Mouse (Mus musculus) CD4-positive, CD25-positive, alpha-beta regulatory T cell, adult 2 months (primary cell): ENCODE data around the gene Hnrnpab.

Experiments used
- DNase-seq: peaks from one replicate; pipeline ENCODE4 v3.0.0-alpha.2; 2012; ENCODE audit warnings: low read depth, low spot score

Hnrnpab gene

GRCm38 (mm10) chr11:51565951-51566350 lies 40.7 kb downstream of the Hnrnpab start:
- DNase-seq, result peak; percentile 46

GRCm38 (mm10) chr11:51565062-51565461 lies 41.6 kb downstream of the Hnrnpab start:
- DNase-seq, result no peak

- no peak for DNase-seq
Observed at GRCm38 (mm10) chr11:51563276-51563675, 43.4 kb downstream of the Hnrnpab start.

- no peak for DNase-seq
Observed at GRCm38 (mm10) chr11:51555066-51555465, 51.6 kb downstream of the Hnrnpab start.

GRCm38 (mm10) chr11:51554590-51554989 lies 52.1 kb downstream of the Hnrnpab start:
- no peak for DNase-seq

- no peak for DNase-seq
Observed at GRCm38 (mm10) chr11:51552091-51552490, 54.6 kb downstream of the Hnrnpab start.

- no peak for DNase-seq
Observed at GRCm38 (mm10) chr11:51551253-51551652, 55.4 kb downstream of the Hnrnpab start.
